ENCODE assay signal across 9 mouse cellular contexts in the genomic region with DNA sequence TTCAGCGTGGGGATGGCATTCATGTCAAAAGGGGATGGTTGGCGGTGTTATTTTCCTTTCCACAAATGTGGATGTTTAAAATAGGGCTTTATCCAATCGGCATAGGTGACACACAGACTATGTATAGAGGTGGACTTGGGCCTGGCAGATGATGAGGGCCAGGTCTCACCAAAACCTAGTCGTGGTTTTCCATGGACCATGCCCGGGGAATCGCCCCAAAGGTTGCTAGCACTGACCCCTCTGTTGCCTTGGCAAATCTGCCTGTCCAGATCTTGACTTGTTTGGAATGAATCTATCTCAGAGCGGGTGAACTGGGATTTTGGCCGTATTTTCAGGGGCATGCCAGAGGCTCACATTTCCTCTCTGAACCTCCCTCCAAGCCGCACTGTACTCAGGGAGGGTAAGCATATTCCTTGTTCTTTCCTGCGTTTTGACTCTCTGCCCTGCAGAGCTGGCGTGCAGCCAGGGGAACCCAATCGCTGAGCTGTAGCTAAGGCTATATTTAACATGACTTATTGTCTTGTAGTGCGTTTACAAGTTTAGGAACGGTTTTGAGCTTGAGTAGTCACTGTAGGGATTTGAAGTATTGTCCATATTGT. TPM values are rescaled to one million over a fixed set of nuclear protein-coding genes. Genes with fewer than 3 reads are reported as not detected.
DNase-seq lines count a peak whose midpoint lies in the region; ATAC-seq and TF ChIP-seq lines count a peak whose summit lies in the region.
"Had no signal": no experiment of that assay in that cellular context is flagged by ENCODE, and none has a peak within 500 bp of the region (broad histone marks: within the 10 kb centered on the region; RNA-seq: fewer than 3 reads in every experiment).

No protein-coding gene starts in this region.

- H3K4me1 ChIP-seq in midbrain, embryonic 16.5 days (ENCODE audit: control insufficient read depth, insufficient read depth, low read length) = peaks cover 4% of the 10 kb centered on the region; the same call in 1 of the 2 replicates
- H3K4me1 ChIP-seq in midbrain, embryonic 15.5 days = peaks cover 11% of the 10 kb centered on the region
- H3K4me1 ChIP-seq in kidney, embryonic 16.5 days (ENCODE audit: insufficient read depth, low read length) = peaks cover 33% of the 10 kb centered on the region
- no peaks in the 10 kb centered on the region for H3K4me1 ChIP-seq in stomach, postnatal 0 days (replicated peaks; ENCODE audit: control insufficient read depth, insufficient read depth)
- H3K4me1 ChIP-seq in liver, embryonic 11.5 days (replicated peaks; ENCODE audit: control insufficient read depth, insufficient read depth, low read length) = no peaks in the 10 kb centered on the region; the same call in 1 of the 2 replicates

- TF ChIP-seq EP300 in stomach, postnatal 0 days (optimal IDR thresholded peaks at IDR 0.05) = no peak

- no peak for TF ChIP-seq CTCF in stomach, postnatal 0 days (IDR thresholded peaks at IDR 0.05; ENCODE audit: low read depth)

- intact Hi-C loops in gastrocnemius, postnatal 14 days (cut with DNase I; ENCODE audit: low total_unique reads) = no loop called here

- DNase-seq in cerebellum, adult 18-20 months = peak; percentile 43 to 61
- peak; percentile 82 for DNase-seq in gastrocnemius, postnatal 14 days
- DNase-seq in stomach, postnatal 0 days (ENCODE audit: low spot score) = peak; percentile 39
- DNase-seq in spleen, postnatal 36 days (ENCODE audit: low spot score in 2 of 2) = no peak
- DNase-seq in liver, embryonic 11.5 days (ENCODE audit: low spot score) = no peak

- H3K4me2 ChIP-seq in midbrain, embryonic 16.5 days (ENCODE audit: low read length) = no peak overlapping the region
- no peak overlapping the region for H3K4me2 ChIP-seq in midbrain, embryonic 15.5 days
- H3K4me2 ChIP-seq in kidney, embryonic 16.5 days (replicated peaks; ENCODE audit: low read depth, low read length) = no peak overlapping the region
- no peak overlapping the region for H3K4me2 ChIP-seq in stomach, postnatal 0 days (replicated peaks; ENCODE audit: low read depth)
- H3K4me2 ChIP-seq in liver, embryonic 11.5 days = no peak overlapping the region
- H3K4me2 ChIP-seq: limb, embryonic 12.5 days had no signal

- no peak overlapping the region for H3K4me3 ChIP-seq in midbrain, embryonic 16.5 days (ENCODE audit: low read depth, low read length)
- no peak overlapping the region for H3K4me3 ChIP-seq in midbrain, embryonic 15.5 days
- no peak overlapping the region for H3K4me3 ChIP-seq in kidney, embryonic 16.5 days (ENCODE audit: low read length)
- H3K4me3 ChIP-seq in stomach, postnatal 0 days (ENCODE audit: low read depth, low read length) = no peak overlapping the region
- H3K4me3 ChIP-seq in liver, embryonic 11.5 days (ENCODE audit: low read depth, low read length) = no peak overlapping the region
- H3K4me3 ChIP-seq: limb, embryonic 12.5 days had no signal

- H3K27ac ChIP-seq in midbrain, embryonic 16.5 days (ENCODE audit: low read length) = no peak overlapping the region
- no peak overlapping the region for H3K27ac ChIP-seq in midbrain, embryonic 15.5 days
- H3K27ac ChIP-seq in kidney, embryonic 16.5 days (ENCODE audit: low read length) = peak overlapping the region; percentile 63
- no peak overlapping the region for H3K27ac ChIP-seq in stomach, postnatal 0 days (replicated peaks)
- H3K27ac ChIP-seq in liver, embryonic 11.5 days (ENCODE audit: low read depth, low read length) = no peak overlapping the region
- H3K27ac ChIP-seq: limb, embryonic 12.5 days had no signal

- 0 out of 2 replicates have a peak, but pooled peaks have one; percentile 54 for ATAC-seq in midbrain, embryonic 16.5 days
- ATAC-seq in midbrain, embryonic 15.5 days (replicated peaks) = no peak
- 0 out of 2 replicates have a peak, but pooled peaks have one; percentile 21 for ATAC-seq in kidney, embryonic 16.5 days (ENCODE audit: low FRiP score, low TSS enrichment)
- ATAC-seq in stomach, postnatal 0 days (ENCODE audit: low FRiP score, low TSS enrichment) = no peak
- no peak for ATAC-seq in liver, embryonic 11.5 days (replicated peaks; ENCODE audit: low FRiP score)

- H3K27me3 ChIP-seq in midbrain, embryonic 16.5 days (ENCODE audit: control insufficient read depth, insufficient read depth, low read depth, low read length) = no peaks in the 10 kb centered on the region
- H3K27me3 ChIP-seq in midbrain, embryonic 15.5 days (replicated peaks) = no peaks in the 10 kb centered on the region; the same call in 1 of the 2 replicates
- H3K27me3 ChIP-seq in kidney, embryonic 16.5 days (ENCODE audit: insufficient read depth, low read length) = no peaks in the 10 kb centered on the region
- H3K27me3 ChIP-seq in stomach, postnatal 0 days (ENCODE audit: control insufficient read depth, insufficient read depth, low read length) = no peaks in the 10 kb centered on the region
- no peaks in the 10 kb centered on the region for H3K27me3 ChIP-seq in liver, embryonic 11.5 days (replicated peaks; ENCODE audit: control insufficient read depth, insufficient read depth, low read length)
- H3K27me3 ChIP-seq: limb, embryonic 12.5 days had no signal

- H3K9me3 ChIP-seq in midbrain, embryonic 16.5 days (replicated peaks; ENCODE audit: control insufficient read depth, low read length, poor library complexity, severe bottlenecking) = no peaks in the 10 kb centered on the region
- H3K9me3 ChIP-seq in midbrain, embryonic 15.5 days = no peaks in the 10 kb centered on the region
- H3K9me3 ChIP-seq in kidney, embryonic 16.5 days (ENCODE audit: low read length) = no peaks in the 10 kb centered on the region
- H3K9me3 ChIP-seq in stomach, postnatal 0 days (ENCODE audit: control insufficient read depth, low read length) = no peaks in the 10 kb centered on the region
- H3K9me3 ChIP-seq in liver, embryonic 11.5 days (ENCODE audit: control insufficient read depth, low read length) = no peaks in the 10 kb centered on the region
- H3K9me3 ChIP-seq: limb, embryonic 12.5 days had no signal

- 62% methylated on average over 14 of the region's 14 CpGs for WGBS in midbrain, embryonic 16.5 days
- WGBS in midbrain, embryonic 15.5 days = 66% methylated on average over 14 of the region's 14 CpGs
- WGBS in kidney, embryonic 16.5 days = 28% methylated on average over 14 of the region's 14 CpGs
- 30% methylated on average over 14 of the region's 14 CpGs for WGBS in stomach, postnatal 0 days
- WGBS in liver, embryonic 11.5 days = 74% methylated on average over 14 of the region's 14 CpGs

- no peaks in the 10 kb centered on the region for H3K36me3 ChIP-seq in midbrain, embryonic 16.5 days (ENCODE audit: control insufficient read depth, insufficient read depth, low read length)
- H3K36me3 ChIP-seq in midbrain, embryonic 15.5 days (replicated peaks) = no peaks in the 10 kb centered on the region
- no peaks in the 10 kb centered on the region for H3K36me3 ChIP-seq in kidney, embryonic 16.5 days (ENCODE audit: insufficient read depth, low read length)
- H3K36me3 ChIP-seq in stomach, postnatal 0 days (ENCODE audit: control insufficient read depth, insufficient read depth, low read length) = no peaks in the 10 kb centered on the region
- no peaks in the 10 kb centered on the region for H3K36me3 ChIP-seq in liver, embryonic 11.5 days (ENCODE audit: control insufficient read depth, insufficient read depth, low read length)
- H3K36me3 ChIP-seq: limb, embryonic 12.5 days had no signal

- H3K9ac ChIP-seq in midbrain, embryonic 16.5 days (ENCODE audit: low read depth, low read length) = no peak overlapping the region
- H3K9ac ChIP-seq in midbrain, embryonic 15.5 days = no peak overlapping the region
- H3K9ac ChIP-seq in kidney, embryonic 16.5 days (replicated peaks; ENCODE audit: low read length) = no peak overlapping the region
- no peak overlapping the region for H3K9ac ChIP-seq in stomach, postnatal 0 days (ENCODE audit: low read length)
- H3K9ac ChIP-seq in liver, embryonic 11.5 days (ENCODE audit: low read depth, low read length) = no peak overlapping the region
- H3K9ac ChIP-seq: limb, embryonic 12.5 days had no signal

RNA-seq across cellular contexts. Expression of gene 1110002E22Rik, which starts 1.0 kb away (rescaled TPM):
- 0.06 and 0.08 TPM in 2 replicates for polyA plus RNA-seq in midbrain, embryonic 16.5 days (2015; fragmentation: Nextera tagmentation; extraction: Ambion mirVana)
- 0.09 and 0.26 TPM in 2 replicates for polyA plus RNA-seq in midbrain, embryonic 15.5 days (2015; fragmentation: Nextera tagmentation; extraction: Ambion mirVana)
- total RNA-seq in gastrocnemius, postnatal 14 days (2021) = 100 to 1,000 TPM; 105 to 170 TPM
- polyA plus RNA-seq in kidney, embryonic 16.5 days (2015; fragmentation: Nextera tagmentation; extraction: Ambion mirVana) = 0.52 and 0.54 TPM in 2 replicates
- 0.04 and 0.07 TPM in 2 replicates for polyA plus RNA-seq in stomach, postnatal 0 days (2015; fragmentation: Nextera tagmentation; extraction: Ambion mirVana)
- 0.05 and 0.09 TPM in 2 replicates for polyA plus RNA-seq in liver, embryonic 11.5 days (2014; fragmentation: Nextera tagmentation; extraction: Ambion mirVana)

RNA-seq across cellular contexts. Expression of gene Gm5105, which starts 3.4 kb away (rescaled TPM):
- polyA plus RNA-seq in midbrain, embryonic 16.5 days (2015; fragmentation: Nextera tagmentation; extraction: Ambion mirVana) = 0.20 and 0.26 TPM in 2 replicates
- polyA plus RNA-seq in midbrain, embryonic 15.5 days (2015; fragmentation: Nextera tagmentation; extraction: Ambion mirVana) = 0.11 and 0.12 TPM in 2 replicates
- 1 to 10 TPM; 1.4 to 1.6 TPM for total RNA-seq in gastrocnemius, postnatal 14 days (2021)
- polyA plus RNA-seq in kidney, embryonic 16.5 days (2015; fragmentation: Nextera tagmentation; extraction: Ambion mirVana) = 0.12 TPM in 1 of 2 replicates, not detected in the other
- polyA plus RNA-seq in stomach, postnatal 0 days (2015; fragmentation: Nextera tagmentation; extraction: Ambion mirVana) = 0.06 TPM in 1 of 2 replicates, not detected in the other
- not detected in 2 replicates for polyA plus RNA-seq in liver, embryonic 11.5 days (2014; fragmentation: Nextera tagmentation; extraction: Ambion mirVana)

Comparison
In these comparisons a context has a peak if more than half of its experiments do, and no peak if none do; other contexts are left out.
1. ATAC-seq: peak in midbrain, embryonic 16.5 days (single experiment) and kidney, embryonic 16.5 days (single experiment); none in midbrain, embryonic 15.5 days (single experiment), stomach, postnatal 0 days (single experiment) and liver, embryonic 11.5 days (single experiment).
2. DNase-seq: peak in cerebellum, adult 18-20 months (2 of 2), gastrocnemius, postnatal 14 days (single experiment) and stomach, postnatal 0 days (single experiment); none in spleen, postnatal 36 days (0 of 2) and liver, embryonic 11.5 days (single experiment).